Mouse (Mus musculus): Measurements from ENCODE around the gene Wwox.

DNA sequence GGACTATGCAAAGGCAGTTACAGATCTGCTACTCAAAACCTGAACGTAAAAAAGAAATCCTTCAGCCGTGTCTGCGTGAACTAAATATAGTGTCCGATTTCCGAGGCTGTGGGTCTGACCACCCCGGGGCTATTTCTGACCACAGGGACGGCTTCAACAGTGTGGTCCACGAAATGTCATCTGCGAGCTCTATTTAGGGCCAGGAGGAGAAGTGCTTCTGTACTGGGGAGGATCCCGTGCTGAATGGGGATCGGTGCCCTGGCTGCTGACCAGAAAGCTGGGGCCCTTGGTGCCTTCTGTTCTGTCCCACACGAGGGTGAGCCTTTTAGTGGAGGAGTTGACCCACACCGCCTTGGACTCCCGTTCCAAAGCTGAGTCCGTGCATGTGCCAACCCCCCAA, 395.3 kb downstream of the Wwox start:
- TF ChIP-seq MAFK (IDR thresholded peaks at IDR 0.05; ENCODE audit: insufficient read depth, low read depth, low read length) (no peak), ZC3H11A (IDR thresholded peaks at IDR 0.05; ENCODE audit: borderline replicate concordance, low read depth, low read length) (no peak), HCFC1 (IDR thresholded peaks at IDR 0.05; ENCODE audit: borderline replicate concordance, insufficient read depth, low read length) (no peak), CHD2 (IDR thresholded peaks at IDR 0.05; ENCODE audit: low read depth, low read length) (no peak)

Measured in ES-E14 (cell line).